Mouse (Mus musculus) stomach, postnatal 0 days (tissue): ENCODE results near the gene Wfdc16.
A peak's percentile ranks its signal among the peaks of the same experiment; 100 is the strongest.

Experiments used
- CTCF ChIP-seq: IDR thresholded peaks from 2 replicates; pipeline ENCODE4 v1.5.1; 2016; ENCODE audit warnings: antibody characterized with exemption, low read depth, mild to moderate bottlenecking, moderate library complexity
- EP300 ChIP-seq: optimal IDR thresholded peaks from 2 replicates; pipeline ENCODE3; 2016; ENCODE audit warnings: antibody characterized with exemption

- no peak for TF ChIP-seq EP300
- peak; percentile 88 for TF ChIP-seq CTCF
These were observed 40.4 kb upstream of the Wfdc16 start for GRCm38 (mm10) chr2:164678848-164679625.
